Mouse (Mus musculus) NIH3T3 (cell line): Measurements from ENCODE around the gene Pdxk.
A peak's percentile ranks its signal among the peaks of the same experiment; 100 is the strongest.

ENCODE experiments used
- DNase-seq: peaks from one replicate; pipeline ENCODE4 v3.0.0-alpha.2; 2012; ENCODE audit warnings: low read depth

Pdxk gene

DNA sequence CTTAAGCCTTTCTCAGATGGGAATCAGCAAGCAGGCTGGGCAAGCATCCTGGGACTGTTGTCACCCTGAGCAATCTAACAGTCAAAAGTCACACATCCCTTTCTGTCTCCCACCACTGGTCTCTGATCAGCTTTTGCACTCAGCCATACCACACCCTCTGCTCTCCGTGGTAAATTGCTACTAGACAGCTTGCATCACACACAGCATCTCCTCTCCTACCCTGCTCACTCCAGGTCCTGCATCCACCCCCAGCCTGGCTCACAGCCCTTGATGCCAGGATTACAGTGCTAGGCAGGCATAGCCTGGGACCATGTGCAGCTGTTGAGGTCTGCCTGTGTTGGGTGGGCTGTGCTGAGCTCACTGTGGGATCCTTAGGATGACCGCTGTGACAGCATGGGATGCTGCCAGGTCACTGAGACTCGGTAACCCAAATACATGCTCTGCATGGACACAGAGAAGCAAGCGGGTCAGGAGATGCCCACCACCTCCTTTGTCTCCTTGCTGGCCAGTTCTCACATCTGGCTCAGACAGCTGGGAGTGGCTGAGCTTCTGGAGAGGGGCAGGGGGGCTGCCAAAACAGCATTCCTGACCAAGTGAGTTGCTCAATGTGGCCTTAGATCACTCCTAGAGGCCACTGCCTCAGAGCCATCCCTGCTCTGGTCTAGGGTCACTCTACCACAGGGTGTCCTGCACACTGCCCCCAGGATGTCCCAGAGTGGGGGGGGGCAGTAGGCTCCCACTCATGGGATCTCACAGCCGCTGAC, 6.2 kb downstream of the Pdxk start:
- DNase-seq: peak; percentile 80

DNA sequence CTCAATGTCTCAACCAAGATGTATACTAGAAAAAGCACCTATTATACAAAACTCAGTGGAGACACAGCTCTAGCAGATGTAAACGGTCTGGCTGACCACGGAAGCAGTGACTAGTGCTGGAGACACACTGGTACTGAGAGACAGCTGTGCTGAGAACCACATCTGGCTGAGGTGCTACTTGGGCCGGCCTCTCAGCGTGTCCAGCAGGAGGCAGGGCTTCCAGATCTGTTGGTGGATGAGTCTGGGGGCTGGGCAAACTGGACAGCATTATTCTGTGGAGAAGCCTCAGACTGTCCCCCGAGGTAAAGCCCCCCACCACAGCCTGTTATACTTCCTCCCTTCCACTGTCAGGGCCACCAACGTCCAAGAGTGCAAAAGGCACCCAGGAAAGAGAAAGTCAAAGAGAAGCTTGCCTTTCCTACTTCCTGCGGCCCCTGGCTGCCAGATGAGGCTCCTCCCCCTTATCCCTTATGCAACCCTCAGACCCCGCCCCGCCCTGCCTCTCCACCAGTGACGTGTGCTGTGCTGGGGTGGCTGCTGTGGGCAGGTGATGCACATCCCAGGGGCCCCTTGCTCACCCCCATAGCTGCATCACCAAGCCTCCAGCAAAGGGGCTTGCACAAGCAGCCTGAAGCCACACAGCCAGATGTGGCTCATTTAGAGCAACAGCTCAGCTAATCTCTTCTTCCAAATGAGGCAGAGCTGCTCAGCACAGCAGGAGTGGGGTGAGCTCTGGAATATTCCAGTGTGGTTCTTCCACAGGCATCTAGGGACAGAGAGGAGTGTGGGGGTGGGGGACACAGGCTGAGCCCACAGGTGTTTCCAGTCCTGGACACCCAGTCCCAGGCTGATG, 7.1 kb downstream of the Pdxk start:
- peak; percentile 94 for DNase-seq

DNA sequence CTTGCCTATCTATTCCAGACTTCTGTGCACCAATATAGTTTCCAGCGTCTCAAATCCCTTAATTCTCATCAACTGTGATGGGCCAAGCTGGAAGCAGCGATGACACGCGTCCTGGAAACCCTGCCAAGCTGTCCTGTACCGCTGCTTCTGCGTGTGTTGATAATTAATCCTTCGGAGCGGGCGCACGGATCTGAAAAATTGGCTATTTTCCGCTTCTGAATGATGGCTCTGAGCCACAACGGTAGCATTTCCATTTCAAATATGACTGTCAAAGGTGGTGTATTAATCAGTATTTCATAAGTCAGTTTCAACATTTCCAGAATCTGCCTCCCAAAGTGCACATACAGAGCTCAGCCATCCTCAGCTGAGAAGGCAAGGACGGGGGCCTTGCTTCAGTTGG, 8.1 kb downstream of the Pdxk start:
- DNase-seq: no peak

DNA sequence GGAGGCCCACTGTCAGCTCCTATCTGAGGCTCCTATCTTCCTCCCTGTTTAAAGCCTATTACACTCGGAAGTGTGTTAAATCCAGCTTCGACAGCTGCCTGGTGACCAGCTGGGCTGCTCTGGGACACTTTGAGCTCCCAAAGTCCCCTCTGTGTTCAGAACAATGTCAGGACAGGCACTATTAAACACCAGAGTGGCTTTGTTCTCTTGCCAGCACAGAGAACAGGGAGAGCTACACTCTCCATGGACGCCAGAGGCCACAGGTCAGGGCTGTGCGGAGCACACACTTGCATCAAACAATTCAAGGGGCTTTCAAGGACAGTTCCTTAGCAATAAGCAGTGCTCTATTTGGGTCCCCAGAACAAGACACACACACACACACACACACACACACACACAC, 12.1 kb downstream of the Pdxk start:
- DNase-seq: no peak

DNA sequence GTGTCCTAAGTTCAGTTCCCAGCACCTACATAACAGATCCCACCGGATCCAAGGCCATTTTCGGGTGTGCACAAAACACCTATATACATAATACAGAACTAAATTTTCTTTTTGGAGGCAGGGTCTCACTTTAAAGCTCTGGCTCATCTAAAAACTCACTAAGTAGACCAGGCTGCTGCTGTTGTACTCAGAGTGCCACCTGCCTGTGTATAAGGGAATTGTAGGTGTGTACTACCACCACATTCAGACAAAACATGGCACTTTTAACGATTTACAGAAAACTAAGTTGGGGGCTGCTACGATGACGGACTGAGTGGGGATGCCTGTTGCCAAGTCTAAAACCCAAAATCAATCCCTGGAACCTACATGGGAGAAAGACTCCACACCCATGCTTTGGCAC, 14.0 kb downstream of the Pdxk start:
- no peak for DNase-seq

DNA sequence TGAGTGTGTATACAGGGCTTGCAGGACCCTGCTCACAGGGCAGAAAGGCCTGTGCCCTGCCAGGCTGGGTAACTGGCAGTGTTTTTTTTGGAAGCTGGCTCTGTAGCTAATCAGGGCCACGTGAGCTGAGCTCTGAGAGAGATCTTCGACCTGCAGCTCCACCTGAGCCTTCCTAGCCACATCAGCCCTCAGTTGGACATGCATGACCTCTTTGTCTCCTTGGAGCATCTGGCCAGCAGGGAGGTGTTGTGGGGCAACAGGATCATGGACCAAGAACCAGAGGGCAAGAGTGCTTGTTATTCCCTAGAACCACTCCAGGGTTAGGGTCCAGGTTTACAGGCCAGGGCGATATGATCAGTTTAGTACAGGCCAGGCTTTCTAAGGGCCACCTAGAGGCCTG, 17.4 kb downstream of the Pdxk start:
- DNase-seq: no peak

DNA sequence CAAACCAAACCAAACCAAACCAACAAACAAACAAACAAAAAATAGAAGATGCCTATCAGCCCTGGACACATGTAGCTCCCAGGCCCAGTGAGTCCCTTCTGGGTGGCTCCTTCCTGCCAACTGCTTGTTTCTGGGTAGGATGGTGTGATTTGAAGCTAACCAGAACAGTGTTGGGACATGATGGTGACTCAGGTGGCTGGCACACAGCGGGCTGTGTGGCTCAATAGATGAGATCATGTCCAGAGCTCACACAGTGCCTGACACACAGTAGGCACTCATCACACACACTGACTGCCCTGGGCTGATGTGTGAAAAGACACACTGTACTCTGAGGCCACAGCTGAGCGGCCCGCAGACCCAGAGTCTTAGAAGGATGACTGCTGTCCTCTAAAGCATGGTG, 18.6 kb downstream of the Pdxk start:
- DNase-seq: no peak

DNA sequence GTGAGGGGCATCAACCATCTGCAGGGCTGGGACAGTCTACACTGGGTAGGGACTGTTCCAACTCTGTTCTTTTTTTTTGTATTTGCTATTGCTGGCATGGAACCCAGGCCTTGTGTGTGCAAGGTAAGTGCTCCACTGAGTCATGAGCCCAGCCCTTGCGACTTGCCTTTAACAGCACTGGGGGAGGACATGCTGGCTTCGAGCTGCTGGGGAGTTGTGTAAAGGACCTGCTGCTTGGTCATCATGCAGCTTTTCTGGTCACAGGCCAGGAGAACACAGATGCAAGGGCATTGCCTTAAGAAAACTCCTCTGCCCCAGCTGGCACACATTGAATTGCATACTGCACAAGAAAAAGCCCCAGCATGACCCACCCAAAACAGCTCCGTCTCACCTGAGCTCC, 22.5 kb downstream of the Pdxk start:
- DNase-seq: no peak

DNA sequence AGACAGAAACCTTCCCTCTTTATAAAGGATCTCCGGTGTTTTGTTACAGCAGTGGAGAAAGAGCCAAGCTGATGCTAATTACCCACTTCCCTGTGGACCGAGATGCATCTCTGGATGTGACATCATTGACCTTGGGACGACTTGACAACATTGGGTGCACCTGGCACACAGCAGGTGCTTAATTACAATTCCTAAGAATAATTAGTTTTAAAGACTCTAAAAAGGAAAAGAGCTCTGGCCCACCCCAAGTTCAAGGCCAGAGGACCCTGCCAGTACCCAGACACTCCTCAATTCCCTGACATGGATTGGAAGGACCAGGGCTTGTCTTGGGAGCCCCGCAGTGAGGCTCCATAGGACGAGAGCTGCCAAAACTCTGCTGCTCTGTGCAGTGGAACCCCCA, 23.2 kb downstream of the Pdxk start:
- DNase-seq: no peak

DNA sequence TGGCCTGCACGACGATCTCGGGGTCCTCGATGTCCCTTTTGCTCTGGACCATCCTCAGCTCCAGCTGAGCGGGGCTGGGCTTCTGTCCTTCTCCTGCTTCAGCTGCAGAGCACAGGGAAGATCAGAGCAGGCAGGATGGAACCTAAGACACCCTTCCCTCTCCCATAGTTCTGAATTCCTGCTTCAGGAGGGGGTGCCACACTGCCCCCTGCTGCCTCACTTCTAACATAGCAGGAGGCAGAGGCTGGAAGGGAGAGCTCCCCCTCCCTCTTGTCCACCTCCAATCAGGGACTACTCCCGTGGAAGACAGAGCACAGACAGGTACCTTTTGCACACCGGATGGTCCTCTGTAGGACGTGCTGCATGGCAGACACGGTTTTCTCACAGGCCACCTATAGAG, 24.0 kb downstream of the Pdxk start:
- DNase-seq: peak; percentile 68

DNA sequence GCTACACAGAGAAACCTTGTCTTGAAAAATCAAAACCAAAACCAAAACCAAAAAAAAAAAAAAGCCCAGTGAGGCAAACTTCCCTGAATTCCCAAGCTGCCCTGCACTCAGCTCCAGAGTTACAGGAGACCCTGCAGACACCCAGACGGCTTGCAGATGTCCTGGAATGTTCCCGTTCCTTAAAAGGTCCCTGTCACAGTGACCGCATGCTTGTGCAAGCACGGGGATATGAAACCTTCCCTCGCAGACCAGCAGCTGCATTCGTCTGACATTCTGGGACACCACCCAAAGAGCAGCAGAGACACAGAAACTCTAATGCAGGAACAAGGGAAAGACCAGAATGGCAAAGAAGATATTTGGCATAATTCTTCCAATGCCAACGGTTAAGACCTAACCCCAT, 24.8 kb downstream of the Pdxk start:
- DNase-seq: no peak

DNA sequence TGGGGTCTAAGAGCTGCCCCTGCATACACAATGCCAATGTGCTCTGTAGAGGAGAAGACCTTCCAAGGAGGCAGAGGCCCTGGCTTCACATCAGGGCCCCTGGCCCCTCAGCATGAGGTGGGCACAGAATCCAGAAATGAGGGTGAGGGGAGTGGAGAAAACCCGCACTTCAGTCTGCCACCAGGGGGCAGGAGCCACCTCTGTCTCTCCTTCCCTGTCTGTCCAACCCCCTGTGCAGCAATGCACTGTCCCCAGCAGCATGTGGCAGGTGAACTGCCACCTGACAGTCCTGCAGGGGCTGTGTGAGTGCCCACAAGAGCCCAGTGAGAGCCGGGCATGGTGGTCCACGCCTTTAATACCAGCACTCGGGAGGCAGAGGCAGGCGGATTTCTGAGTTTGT, 25.2 kb downstream of the Pdxk start:
- peak; percentile 58 for DNase-seq

DNA sequence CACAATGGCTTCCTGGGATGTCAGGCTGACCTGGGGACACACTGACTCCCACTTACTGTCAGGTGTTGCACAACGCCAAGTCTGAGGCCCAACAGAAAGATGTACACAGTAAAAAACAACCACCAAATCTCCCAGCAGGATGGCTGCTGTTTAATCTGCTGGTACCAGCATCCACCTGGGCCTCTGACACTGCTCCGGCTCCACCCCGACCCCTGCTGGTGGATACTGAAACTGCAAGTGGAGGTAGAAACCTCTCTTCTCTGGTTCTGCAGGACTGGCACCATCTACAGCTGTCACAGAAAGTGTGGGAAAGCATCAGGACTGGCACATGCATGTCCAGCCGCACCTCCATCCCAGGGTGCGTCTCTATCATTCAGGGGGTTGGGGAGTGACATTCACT, 26.7 kb downstream of the Pdxk start:
- peak; percentile 88 for DNase-seq

DNA sequence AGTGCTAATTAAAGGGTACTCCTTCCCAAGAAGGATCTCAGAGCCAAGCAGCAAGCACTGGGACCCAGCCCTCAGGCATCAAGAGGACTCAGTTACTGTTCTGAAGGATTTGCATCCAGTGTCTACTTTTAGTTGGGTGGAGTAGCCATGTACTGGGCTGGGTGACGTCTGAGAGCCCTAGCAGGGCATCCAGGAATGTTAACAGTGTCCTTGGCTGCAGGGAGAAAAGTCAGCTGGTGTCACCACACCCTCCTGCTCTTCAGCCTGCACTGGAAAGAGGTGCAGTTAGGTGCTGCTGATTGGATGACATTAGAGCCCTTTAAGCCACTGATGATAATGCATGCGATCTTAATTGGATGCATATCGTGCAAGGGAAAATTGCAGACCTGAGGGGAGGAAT, 31.9 kb downstream of the Pdxk start:
- DNase-seq: no peak

DNA sequence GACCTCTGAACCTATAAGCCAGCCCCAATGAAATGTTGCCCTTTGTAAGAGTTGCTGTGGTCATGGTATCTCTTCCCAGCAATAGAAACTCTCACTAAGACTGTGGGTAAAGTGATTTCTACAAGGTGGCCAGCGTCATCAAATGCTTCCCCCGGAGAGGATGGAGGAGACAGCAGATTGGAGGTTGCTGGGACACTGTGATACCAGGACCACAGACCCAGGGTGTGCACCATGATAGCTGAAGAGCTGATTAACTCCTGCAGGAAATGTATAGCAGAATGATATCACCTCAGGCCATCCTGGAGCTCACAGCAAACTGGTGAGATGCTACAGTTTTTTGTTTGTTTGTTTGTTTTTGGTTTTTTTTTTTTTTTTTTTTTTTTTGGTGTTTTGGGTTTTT, 35.0 kb downstream of the Pdxk start:
- DNase-seq: no peak

DNA sequence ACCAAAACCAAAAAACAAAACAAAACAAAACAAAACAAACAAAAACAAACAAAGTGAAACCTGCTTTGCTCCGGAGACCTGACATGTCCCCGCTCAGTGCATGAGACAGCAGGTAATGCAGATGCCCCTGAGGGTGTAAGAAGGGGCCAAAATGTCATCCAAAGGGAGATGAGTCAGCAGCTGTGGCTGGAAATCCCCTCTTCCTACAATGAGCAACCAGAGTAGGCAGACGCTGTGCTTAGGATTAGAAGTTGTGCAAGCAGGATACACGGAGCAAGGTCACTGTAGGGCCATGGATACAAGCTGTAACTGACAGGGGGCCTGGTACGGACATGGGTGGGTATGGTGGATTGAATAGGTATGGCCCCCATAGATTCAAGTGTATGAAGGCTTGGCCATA, 35.6 kb downstream of the Pdxk start:
- DNase-seq: peak; percentile 71

DNA sequence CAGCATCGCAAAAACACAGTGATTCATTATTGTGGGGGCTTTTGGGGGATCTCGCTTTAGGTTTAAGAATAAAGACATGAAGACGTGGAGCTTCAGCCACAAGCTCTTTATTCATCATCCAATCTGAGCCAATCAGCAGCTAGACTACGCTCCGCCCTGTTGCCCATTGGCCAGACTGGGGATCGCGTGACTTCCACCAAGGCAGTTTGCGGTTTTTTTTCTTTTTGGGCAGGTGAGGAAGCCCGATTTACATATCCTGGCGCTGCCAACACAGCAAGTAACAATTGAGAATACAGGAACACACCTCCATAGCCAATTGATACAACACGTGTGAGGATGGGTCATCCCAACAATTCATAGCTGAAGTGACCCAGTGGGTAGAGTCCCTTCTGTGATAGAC, 36.7 kb downstream of the Pdxk start:
- no peak for DNase-seq

DNA sequence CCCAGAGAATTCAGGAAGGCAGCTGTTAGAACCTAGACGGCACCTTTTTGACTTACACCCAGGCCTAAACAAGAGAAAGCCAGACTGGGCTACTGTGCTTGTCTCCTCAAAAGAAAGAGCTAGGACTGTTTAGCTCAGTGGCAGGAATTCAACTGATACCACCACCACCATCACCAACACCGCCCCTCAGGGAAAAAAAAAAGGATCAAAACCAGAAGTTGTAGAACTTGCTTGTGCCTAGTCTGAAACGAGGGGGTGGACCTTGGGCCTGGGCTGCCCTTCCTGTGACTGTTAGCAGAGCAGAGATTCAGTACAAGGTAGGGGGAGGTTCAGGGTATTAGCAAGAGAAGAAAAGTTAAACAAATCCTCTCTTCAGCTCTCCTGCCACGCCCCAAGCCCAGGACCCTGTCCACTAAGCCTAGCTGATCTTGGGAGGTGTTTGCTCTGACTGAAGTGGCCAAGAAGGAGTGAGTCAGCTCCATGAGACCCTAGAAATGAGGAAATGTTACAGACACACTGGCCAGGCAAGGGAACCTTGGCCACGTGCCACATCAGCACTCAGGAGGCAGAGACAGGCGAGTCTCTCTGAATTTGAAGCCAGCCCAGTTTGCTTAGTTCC, 38.5 kb downstream of the Pdxk start:
- DNase-seq: peak; percentile 77

DNA sequence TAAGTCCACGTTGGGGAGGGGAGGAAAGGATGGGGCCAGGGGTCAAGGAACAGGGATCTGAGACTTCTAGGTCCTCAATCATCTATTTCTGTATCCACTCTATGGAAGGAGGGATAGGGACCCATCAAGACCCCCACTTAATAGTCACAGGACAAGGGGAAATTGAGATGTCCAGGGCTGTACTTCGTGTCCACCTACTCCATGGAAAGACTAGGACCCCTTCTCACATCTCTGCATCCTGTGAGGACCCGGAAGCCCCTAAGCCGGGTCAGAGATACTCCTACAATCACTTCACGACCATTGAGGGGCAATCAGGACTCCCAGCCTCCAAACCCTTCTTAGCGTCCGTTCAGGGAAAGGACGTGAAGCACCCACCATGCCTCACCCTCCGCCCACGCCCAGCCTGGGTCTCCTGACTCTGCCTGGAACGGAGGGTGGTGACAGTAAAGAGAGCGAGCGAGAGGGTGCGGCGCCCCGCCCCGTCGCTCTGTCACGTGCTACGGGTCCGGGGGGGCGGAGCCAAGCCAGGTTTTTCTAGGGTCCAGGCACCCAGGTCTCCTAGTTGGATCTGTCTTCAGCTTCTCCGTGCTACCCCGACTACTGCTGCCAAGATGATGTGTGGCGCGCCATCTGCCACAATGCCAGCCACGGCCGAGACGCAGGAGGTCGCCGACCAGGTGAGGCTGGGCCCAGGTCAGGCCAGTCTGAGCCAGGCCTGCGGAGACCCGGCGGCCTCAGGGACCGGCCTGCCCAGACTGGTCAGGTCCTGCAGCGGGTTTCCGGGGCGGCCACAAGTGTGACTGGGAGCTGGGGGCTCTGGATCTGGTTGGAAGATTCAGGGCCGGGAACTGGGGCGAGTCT, 39.4 kb downstream of the Pdxk start, which contains the start of gene Cstb:
Cstb (plus strand) TSS at position 489 of the 861 bp plus-strand sequence.
- DNase-seq: peak; percentile 96

DNA sequence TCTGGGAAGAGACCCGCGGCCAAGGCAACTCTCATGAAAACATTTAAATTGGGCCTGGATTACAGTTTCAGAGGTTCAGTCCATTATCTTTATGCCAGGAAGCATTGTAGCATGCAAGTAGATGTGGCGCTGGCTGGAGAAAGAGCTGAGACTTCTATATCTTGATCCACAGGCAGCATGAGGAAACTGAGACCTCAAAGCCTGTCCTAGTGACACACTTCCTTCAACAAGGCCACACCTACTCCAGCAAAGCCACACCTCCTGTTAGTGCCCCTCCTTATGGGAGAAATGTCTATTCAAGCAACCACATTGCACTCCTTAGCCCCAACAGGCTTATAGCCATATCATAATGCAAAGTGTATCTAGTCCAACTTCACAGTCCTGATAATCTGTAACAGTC, 42.2 kb downstream of the Pdxk start:
- no peak for DNase-seq

DNA sequence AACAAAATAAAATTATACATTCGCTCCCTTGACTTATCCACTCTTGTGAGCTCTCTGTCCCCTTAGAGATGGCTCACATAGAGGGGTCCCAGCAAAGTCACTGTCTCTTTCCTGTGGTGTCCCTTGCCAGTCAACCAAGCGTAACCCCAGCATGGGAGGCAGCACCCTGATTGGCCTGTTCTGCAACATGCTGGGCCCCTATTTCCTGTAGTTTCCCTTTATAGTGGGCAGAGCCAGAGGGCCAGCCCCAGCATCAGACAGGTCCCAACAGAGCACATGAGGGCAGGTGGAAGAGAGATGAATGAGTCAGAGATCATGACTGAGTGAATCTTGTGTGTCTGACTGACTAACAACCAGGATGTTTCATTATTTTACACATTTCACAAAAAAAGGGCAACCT, 43.8 kb downstream of the Pdxk start:
- DNase-seq: no peak

DNA sequence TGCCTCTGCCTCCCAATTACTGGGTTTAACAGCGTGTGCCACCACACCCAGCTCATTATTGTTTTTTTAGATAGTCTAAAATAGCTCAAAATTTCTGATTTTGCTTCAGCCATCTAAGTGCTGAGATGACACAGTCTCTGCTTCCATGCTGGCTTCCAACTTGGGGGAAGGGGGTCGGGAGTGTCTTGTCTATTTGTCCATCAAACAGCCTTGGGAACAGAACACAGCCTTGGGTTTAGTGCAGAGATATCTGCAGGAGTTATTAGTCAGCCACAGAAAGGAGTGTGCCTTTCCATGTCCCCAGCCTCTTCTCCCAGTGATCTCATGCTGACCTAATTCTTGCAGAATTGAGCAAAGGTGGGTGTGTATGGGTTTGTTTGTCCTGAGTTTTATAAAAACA, 46.0 kb downstream of the Pdxk start:
- no peak for DNase-seq
